Mouse (Mus musculus) mesoderm, embryonic 11.5 days (tissue): ENCODE measurements around the gene Smok3c.
A peak's percentile ranks its signal among the peaks of the same experiment; 100 is the strongest.
"Not testable (repeated sequence)": the region's sequence is repeated elsewhere in the genome, so short reads cannot be mapped to it uniquely, and the experiment has no call there.

Experiments used
- DNase-seq: peaks from one replicate; pipeline ENCODE4 v3.0.0-alpha.2; 2012; ENCODE audit warnings: low read depth, low spot score

Gene Smok3c

GRCm38 (mm10) chr5:138052894-138053293 is at the start of gene Smok3c:
Gene Smok3c (plus strand): TSS chr5:138053194.
- not testable (repeated sequence) for DNase-seq

GRCm38 (mm10) chr5:138009437-138009836 is 43.6 kb upstream of the Smok3c start:
- DNase-seq = no peak

- DNase-seq = no peak
These were observed 40.6 kb upstream of the Smok3c start for GRCm38 (mm10) chr5:138012382-138012781.

DNA sequence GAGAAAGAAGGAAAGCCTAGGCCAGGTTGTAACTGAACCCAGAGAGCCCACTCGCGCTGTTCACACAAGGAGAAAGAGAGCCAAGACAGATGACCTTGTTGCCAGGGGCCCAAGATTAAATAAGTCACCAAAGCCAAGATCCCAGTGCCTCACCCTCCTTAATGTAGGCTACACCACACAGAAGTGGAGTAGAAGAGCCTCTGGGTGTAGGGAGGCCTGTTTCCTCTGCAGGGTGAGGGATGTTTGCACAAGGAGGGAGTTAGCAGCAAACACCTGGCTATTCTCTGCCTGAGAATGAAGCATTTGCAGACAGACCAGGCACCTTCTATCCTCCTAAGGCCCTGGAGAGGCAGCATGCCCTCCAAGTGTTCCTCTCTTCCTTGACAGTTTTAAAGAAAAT is 36.5 kb upstream of the Smok3c start:
- DNase-seq = no peak

DNA sequence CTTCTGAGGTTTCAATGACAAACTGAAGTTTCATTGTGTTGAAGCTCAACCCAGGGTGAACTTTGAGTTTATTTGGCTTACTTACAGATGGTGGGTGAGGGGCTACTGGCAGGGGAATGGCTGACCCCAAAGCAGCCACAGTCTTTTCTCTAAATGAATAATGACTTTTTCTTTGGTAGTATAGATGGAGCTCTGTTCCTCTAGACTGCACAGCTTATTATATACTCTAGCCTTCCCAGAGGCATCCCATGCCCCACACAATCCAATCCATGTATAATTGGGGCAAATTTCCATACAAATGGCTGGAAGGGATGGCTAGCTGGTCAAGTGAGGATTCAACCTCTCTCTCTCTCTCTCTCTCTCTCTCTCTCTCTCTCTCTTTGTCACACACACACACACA is 36.0 kb upstream of the Smok3c start:
- no peak for DNase-seq

GRCm38 (mm10) chr5:138019577-138019976 is 33.4 kb upstream of the Smok3c start:
- DNase-seq = not testable (repeated sequence)

GRCm38 (mm10) chr5:138020961-138021479 is 32.0 kb upstream of the Smok3c start, which contains the start of the genes Smok3a and Smok3b:
Gene Smok3a (plus strand): TSS chr5:138021261.
Gene Smok3b (plus strand): TSS chr5:138021429.
- not testable (repeated sequence) for DNase-seq

DNA sequence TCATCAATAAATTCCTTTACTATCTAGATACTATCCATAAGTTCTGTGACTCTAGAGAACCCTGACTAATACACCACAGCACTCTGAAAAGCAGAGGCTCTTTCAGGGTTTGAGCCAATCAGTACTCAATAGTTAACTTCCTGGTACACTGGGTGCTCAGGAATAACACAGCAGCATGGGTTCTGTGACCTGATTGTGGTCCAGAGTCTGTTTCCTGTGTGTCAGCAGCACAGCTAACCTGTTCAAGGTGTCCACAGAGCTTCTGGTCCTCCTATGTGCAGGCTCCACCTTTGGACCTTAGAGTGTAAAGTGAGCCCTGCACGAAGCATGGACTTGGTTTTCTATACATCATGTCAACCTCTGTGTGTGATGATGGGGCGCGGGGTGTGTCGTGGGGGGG is 20.8 kb downstream of the Smok3c start:
- DNase-seq = no peak

- no peak for DNase-seq
These were observed 22.7 kb downstream of the Smok3c start for GRCm38 (mm10) chr5:138075684-138076083.

- DNase-seq = no peak
These were observed 23.2 kb downstream of the Smok3c start for GRCm38 (mm10) chr5:138076148-138076547.

GRCm38 (mm10) chr5:138080456-138080855 is 27.5 kb downstream of the Smok3c start:
- no peak for DNase-seq

DNA sequence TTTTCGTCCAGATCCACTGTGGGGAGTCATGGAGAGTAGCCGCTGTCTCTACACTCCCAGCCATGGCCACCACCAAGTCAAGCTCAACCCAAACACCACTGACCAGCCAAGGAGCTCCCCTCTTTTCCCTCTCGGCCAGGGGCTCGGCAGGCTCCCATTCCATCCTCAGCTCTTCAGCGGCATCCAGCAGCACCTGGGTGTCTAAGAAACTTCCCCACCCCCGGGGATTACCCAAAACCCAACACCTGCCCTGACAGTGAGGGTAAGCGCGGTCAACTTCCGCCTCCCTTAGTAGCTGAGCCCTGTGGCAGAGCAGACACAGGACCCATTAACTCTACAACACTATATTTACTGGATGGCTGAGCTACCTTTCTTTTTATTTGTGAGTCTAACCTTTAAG is 28.5 kb downstream of the Smok3c start:
- no peak for DNase-seq

DNA sequence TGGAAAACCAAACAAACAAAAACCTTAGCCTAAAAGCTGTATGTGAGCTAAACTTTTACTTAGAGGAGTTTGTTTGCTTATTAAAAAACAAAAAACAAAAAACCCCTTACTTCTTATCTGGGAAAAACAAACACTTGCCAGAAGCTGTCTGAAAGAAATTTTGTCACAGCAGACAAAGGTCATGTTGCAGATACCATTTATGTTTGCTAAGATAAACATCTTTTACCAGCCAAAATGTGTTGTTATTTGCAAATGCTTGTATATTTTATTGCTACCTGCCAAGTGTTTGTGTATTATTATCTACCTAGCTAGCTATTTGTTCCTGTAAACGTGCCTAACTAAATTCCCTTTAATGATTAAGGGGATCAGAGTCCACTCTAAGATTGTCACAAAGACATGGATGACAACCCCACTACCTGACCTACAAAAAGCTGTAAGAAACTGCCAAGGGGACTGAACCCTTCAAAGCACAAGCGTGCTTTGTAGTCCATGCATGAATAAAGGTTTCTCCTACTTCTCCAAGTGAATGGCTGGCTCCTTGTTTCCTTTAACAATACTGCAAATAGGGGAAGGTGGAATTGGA is 30.4 kb downstream of the Smok3c start:
- no peak for DNase-seq

- no peak for DNase-seq
These were observed 30.9 kb downstream of the Smok3c start for GRCm38 (mm10) chr5:138083936-138084335.

DNA sequence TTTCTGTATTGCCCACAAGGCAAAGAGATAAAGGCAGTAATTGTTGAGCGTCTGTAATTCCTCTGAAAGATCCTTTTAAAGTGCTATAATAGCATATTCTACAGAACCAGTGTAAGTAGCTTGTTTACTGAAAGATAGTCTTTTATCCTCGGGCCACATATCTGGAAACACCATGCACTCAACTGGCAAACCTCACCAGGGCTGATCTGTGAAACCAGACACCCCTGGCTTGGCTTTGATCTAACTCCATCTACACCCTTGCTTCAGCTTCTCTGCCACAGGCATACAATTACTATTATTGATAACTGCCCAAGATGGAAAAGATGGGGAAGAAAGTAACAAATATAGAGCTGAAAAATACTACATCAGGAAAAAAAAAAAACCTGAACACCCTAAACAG is 31.5 kb downstream of the Smok3c start:
- no peak for DNase-seq

DNA sequence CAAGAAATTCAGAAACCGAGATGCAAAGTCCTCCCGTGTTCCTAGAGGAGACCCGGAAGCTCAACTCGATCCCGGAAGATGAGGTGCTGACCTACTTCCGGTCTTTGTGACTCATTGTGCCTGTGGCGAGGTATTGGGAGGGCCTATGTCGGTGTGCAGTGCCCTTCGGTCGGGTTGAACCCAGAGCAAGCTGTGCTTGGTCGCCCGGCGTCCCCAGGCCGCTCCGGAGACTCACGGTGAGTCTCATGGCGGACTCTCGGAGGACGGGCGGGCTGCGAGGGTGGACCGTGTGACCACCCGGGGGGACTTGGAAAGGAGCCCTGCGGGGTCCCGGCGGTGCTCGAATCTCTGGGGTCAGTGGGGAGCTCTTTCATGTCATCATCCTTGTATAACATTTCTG is 32.0 kb downstream of the Smok3c start, which contains the start of gene Zkscan1:
TSS of gene Zkscan1 (plus strand) at position 89 of the 400 bp plus-strand sequence.
- peak; percentile 92 for DNase-seq

DNA sequence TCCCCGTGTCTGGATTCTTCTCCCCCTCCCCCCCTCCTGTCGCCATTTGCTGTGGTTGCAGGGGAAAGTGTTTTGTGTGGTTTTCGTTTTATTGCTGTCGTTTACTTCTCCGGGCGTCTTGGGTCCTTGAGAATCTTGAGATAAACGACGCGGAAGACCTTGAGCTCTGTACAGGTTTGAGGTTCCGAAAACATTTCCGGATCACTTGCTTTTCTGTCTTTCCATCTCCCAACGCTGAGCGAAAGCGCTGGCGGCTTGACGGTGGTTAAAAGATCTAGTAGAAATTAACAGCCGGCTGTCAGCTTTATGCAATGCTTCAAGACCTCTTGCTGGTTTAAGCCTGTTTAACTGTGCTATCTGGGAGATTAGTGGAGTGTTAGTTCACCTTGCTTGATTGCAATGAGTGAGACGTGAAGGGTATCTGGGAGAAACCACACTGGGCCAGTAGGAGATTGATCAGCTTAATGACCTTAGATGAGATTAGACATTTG is 32.5 kb downstream of the Smok3c start:
- DNase-seq = peak; percentile 14

DNA sequence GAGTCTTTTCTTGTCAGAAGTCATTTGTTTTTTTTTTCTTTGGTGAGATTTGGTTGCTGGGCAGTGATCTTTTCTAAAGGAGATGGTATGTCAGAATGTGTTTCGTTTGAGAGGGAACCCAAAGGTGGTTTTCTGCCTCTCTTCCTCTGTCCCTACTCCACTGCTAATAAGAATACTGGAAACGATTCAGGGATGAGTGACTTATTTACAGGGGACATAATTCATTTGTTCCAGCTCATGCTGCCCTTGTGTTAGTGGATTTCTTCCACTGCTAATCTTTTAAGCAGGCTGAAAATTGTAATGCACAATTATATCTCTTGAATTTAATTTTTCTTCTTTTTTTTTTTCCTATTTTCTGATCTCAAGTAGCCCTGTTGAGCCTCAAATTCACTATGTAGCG is 33.8 kb downstream of the Smok3c start:
- DNase-seq = no peak

DNA sequence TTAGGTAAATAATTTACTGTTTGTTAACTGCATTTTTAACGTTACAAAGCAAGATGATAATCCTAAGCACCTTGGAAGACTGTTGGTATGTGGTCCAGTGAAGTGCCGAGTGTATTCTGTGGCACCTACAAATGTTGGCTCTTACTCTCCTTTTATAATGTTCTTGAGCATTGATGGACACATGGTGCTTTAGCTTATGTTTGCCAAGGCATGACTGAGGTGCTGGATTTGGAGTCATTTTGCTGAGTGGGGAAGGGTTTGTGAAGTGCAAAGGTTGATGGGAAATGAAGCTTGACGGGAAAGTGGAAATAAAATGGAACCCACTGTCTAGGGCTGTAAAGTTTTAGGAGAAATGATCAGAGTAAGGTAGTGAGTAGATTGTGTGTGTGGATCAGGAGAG is 35.4 kb downstream of the Smok3c start:
- no peak for DNase-seq

DNA sequence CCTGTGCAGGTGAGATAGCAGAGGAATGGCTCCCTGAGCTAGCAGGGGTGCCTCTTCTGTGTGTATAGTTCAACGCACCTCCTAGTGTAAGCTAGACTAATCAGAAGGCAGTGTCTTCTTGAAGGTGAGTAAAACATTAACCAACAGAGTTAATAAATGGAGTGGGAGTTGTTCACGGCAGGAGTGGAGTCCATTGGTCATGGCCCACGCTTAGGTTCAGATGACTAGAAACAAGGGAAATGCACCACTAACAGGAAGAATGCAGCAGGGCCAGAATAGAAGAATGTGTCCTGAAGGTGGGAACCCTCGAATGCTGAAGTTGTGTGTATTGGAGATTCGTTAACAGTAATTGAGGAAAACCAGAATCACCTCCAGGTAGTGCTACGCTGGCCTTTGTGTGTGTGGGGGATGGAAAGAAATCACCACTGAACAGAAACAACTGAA is 36.1 kb downstream of the Smok3c start:
- no peak for DNase-seq

DNA sequence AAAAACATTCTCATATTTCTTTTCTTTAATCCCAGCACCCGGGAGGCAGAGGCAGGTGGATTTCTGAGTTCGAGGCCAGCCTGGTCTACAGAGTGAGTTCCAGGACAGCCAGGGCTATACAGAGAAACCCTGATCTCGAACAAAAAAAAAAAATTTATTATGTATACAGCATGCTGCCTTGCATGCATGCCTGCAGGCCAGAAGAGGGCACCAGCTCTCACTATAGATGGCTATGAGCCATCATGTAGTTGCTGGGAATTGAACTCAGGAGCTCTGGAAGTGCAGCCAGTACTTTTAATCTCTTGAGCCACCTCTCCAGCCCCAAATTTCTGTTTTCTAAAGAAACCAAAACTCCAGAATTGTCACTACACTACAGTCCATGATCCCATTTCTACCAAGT is 37.3 kb downstream of the Smok3c start:
- DNase-seq = no peak

- DNase-seq = no peak
These were observed 37.7 kb downstream of the Smok3c start for GRCm38 (mm10) chr5:138090737-138091136.

- DNase-seq = no peak
These were observed 39.8 kb downstream of the Smok3c start for GRCm38 (mm10) chr5:138092771-138093170.
